ENCODE assay signal across 23 mouse cellular contexts in the genomic region with DNA sequence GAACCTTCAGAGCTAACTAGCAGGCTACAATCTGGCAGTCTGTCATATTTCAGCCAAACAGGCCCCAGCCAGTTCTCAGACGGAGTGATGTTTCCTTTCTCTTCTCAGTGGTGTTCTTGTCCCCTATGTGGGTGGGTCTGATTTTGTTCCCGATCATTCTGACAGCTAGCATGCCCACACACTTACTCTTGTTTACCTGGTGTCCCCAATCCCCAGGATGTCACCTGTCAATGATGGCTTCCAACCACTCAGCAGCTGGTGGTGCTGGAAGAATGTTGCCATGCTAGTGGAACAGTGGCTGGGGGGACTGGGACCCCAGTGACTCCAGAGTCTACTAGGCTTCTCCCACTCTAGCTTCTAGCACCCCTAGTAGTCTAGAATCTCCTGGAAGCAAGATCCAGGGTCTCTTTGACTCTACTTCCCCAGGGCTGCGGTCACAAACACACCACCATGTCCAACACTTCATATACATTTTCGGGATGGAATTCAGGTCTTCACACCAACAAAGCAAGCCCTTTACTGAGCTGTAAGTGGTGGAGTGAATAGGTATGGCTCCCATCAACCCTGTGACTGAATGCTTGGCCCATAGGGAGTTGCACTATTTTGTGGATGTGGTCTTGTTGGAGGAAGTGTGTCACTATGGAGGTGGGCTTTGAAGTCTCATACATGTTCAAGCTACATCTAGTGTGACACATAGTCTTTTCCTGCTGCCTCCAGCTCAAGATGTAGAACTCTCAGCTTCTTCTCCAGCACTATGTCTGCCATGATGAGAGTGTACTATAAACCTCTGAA. TPM values are rescaled to one million over a fixed set of nuclear protein-coding genes. Genes with fewer than 3 reads are reported as not detected.
"Had no signal": no experiment of that assay in that cellular context is flagged by ENCODE, and none has a peak within 500 bp of the region (broad histone marks: within the 10 kb centered on the region; RNA-seq: fewer than 3 reads in every experiment).

No protein-coding gene starts in this region.

- H3K27ac ChIP-seq: kidney, embryonic 15.5 days; limb, embryonic 10.5 days; limb, embryonic 13.5 days; liver, embryonic 12.5 days; liver, embryonic 15.5 days; lung, embryonic 15.5 days; midbrain, embryonic 10.5 days had no signal

- H3K36me3 ChIP-seq: limb, embryonic 13.5 days; liver, embryonic 15.5 days; lung, embryonic 15.5 days had no signal

- H3K9me3 ChIP-seq: kidney, embryonic 15.5 days; limb, embryonic 10.5 days; limb, embryonic 13.5 days; liver, embryonic 12.5 days; liver, embryonic 15.5 days; lung, embryonic 15.5 days; megakaryocyte, embryonic 14.5 days; midbrain, embryonic 10.5 days had no signal

- DNase-seq: kidney, adult 8-10 months; kidney, postnatal 10 days; kidney, postnatal 36 days; liver; lung, adult 18-20 months; lung, postnatal 10 days; lung, postnatal 36 days; thymus, adult 18-20 months; thymus, postnatal 36 days had no signal

- H3K9ac ChIP-seq: kidney, embryonic 15.5 days; limb, embryonic 13.5 days; liver, embryonic 12.5 days; liver, embryonic 15.5 days; lung, embryonic 15.5 days had no signal

- H3K27me3 ChIP-seq: kidney, embryonic 15.5 days; limb, embryonic 13.5 days; liver, embryonic 12.5 days; liver, embryonic 15.5 days; lung, embryonic 15.5 days had no signal

- H3K4me3 ChIP-seq: kidney, embryonic 15.5 days; limb, embryonic 10.5 days; limb, embryonic 13.5 days; liver, embryonic 12.5 days; liver, embryonic 15.5 days; lung, embryonic 15.5 days; megakaryocyte, embryonic 14.5 days; midbrain, embryonic 10.5 days had no signal

- H3K4me2 ChIP-seq: kidney, embryonic 15.5 days; limb, embryonic 13.5 days; liver, embryonic 12.5 days; liver, embryonic 15.5 days; lung, embryonic 15.5 days had no signal

- ATAC-seq: liver, embryonic 12.5 days had no signal

RNA-seq across cellular contexts. Expression of a gene that starts 2.2 kb away (rescaled TPM):
- polyA plus RNA-seq: small intestine, adult 2 months had no signal

RNA-seq across cellular contexts. Expression of a gene that starts 16.1 kb away (rescaled TPM):
- total RNA-seq: layer of hippocampus, postnatal 25 days; left cerebral cortex, adult 18-20 months; left cerebral cortex, postnatal 25 days had no signal
- polyA plus RNA-seq: liver, embryonic 12.5 days; small intestine, adult 2 months; spleen, adult 2 months; urinary bladder, adult 2 months had no signal
